Mouse (Mus musculus) lung, postnatal 4 days (tissue): Measurements from ENCODE around the gene Ube2v1.
"Not testable (repeated sequence)": the region's sequence is repeated elsewhere in the genome, so short reads cannot be mapped to it uniquely, and the experiment has no call there.

Experiments
- DNase-seq, 2 experiments: peaks; one replicate each; pipeline ENCODE4 v3.0.0; 2021

Ube2v1 gene

DNA sequence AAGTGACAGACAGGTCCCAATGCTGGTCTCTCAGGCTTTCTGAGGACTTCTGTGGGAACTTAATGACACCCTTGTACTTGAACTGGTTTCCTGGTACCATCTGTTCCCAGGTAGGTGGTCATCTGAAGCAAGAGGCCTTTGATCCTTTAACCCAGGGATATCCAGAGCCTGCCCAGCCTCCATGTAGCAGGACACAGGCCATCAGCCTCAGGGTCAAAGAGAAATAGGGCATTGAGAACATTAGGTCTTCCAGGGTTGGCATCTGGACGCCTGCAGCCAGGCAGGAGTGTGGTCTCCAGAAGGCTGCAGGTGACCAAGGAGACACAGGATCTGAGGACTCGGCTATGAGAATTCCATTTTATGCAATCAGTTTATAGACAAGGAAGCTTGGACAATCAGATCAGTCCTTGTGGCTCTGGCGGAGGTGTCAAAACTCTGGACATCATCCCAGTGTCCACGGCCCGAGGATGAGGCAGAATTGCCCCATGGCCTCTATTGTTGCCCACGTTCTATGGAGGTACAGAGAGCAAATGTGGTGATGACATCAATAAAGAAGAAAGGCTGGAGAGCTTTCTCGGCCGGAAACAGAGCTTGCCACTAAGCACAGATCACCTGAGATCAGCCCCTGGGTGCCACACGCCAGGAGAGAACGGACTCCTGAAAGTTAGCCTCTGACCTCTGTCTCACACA, 23.2 kb upstream of the Ube2v1 start:
- no peak for DNase-seq

DNA sequence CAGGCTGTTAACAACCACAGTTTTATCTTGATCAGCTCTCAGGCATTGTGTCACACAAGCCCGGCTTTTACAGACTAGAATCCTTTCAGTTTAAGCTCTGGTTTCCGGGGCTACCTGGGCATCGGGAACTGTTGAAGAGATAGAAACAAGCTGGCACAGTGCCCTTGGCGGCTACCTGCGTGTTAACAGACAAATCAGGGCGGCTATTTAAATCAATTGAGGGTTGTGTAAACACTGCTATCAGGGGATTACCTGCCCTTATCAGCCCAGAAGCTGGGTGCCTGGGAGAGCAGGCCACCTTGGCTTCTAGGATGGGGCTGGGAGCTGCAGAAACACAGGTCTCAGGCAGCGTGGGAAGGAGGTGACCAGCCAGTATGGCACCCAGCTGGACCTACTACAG, 20.8 kb upstream of the Ube2v1 start:
- no peak for DNase-seq

DNA sequence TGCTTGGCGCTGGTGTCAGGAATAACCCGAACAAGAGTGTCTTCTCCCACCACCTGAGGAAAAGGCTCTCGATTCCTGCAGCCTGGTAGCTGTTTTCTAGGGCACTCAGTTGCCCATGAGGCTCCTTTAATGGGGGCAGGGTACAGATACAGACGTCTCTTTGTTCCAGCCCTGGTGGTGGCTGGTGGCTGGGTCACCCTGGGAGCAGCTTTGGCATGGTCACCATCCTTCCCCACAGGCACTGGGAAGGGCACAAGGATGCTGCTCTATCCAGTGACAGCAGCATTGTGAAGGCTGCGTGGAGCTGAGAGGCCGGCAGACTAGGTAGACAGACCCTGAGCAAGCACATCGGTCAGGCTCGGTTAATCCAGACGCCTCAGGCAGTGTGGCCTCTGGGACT, 19.7 kb upstream of the Ube2v1 start:
- no peak for DNase-seq

DNA sequence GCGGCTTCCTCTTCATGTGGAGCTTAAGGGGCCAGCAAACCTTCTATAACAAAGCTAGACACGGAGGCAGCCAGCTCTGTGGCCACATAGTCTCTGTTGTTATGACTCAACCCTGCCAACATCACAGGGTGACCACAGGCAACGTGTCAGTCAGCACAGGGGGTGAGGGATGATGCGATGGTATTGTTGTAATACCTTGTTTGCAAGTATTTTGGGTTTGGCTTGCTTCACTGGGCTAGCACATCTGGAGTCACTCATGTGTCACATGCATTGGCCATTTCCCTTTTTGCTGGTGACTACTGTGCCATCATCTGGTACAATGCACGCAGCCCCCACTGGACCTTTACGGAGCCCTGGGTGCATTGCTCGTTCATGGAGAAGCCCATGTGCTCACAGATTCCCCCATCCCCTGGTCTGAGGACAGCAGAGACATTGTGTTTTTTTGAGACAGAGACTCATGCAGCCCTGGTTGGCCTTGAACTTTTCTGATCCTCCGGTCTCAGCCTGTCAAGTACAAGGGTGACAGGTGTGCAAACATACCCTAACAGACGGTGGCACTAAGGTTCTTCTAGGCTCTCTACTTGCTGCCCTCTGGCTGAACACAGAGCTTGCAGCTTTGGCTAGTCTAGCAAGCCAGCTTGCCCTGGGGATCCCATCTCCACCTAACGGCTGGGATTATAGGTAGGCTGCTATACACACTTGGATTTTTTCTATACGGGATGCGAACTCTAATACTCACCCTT, 17.6 kb upstream of the Ube2v1 start:
- peak in 1 of 2 experiments; percentile 49 for DNase-seq

DNA sequence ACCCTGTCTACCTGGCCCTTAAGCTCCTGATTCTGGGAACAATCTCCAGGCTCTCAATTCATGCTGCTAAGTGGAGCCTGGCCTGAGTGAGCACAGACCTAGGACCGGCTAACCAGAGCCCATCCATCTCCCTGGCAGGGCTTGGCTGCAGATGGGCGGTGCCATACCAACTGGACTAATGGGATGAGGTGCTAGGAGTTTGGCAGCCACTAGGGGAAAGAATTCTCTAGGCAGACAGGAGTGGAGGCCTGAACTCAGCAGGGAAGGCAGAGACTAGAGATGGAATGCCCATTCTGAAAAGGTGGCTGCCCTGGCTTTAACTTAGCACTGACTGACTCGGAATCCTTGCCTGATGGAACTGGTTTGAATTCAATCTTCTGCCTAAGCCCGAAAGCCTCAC, 14.5 kb upstream of the Ube2v1 start:
- DNase-seq = no peak

DNA sequence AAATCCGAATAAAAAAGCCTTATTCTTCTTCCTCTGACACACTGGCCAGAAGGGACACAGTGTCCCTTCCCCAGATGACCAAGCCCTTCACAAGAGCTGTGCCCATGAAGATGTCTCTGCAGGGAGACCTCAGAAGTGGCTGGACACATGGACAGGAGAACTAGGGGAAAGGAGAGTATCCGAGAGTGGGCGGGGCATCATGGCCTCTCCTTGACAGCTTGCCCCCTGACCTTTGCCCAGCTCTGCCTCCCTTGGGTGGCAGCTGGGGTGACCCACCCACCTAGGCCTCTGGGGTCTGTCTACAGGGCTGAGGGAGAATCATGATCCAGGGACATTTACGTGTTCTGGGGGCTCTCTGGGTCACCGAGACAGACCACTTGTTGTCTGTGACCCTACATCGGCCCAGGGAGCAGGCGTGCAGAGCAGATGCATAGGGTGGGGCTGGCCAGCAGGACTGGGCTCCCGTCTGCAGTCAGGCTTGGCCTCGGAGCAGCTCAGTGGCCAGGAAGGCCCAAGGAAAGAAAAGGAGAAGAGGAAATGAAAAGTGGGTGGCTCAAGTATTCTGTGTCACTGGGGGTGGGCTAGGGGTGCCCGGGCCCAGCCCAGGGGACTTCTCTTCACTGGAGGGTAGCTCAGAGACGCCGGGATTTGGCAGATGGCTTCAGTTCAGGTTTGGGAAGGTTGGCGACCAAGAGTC, 11.6 kb upstream of the Ube2v1 start:
- not testable (repeated sequence) for DNase-seq

DNA sequence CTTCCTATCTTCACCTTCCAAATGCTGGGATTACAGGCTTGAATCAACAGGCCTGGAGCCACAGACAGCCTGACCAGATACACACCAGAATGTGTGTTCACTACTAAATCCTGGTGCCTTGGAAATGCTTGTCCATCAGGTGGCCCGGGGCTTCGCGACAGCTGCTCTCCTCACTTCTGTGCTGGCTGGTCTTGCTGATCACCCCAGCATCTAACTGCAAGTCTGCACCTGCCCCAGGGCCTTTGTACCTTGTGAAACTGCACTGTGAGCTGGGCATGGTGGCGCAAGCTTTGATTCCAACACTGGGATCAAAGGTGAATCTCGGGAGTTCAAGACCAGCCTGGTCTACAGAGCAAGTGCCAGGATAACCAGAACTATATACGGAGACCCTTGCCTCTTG, 10.3 kb upstream of the Ube2v1 start:
- no peak for DNase-seq

DNA sequence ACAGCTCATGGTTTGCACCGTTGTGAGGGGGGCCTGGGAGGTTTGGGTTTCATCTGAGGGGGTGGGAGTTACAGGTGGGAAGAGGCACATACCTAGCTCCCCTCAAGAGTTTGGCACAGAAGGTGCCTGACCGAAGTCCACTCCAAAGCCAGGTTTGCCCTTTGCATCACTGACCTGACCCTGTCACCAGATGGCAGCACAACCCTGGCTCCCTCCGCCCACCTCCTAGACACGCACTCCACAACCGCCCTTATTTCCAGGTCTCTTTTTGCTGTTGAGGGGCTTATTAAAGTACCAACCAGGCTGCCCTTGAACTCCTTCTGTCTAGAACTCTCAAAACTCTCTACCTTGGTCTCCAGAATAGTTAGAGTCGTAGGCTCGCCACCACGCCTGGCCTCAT, 9.4 kb upstream of the Ube2v1 start:
- DNase-seq = peak; percentile 55 to 78

DNA sequence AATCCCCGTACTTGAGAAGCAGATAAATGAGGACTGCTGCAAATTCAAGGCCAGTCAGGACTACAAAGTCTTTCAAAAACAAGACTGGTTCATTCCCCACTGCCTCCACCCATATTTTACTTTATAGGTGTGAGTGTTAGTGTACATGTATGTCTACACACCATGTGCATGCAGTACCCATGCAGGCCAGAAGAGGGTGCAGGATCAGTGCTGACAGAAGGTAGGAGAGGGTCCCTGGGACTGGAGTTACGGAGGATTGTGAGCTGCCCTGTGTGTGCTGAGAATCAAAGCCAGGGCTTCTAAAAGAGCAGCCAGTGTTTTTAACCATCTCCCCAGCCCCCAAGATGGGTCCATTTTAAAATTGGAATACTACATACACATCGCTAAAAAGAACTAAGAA, 8.4 kb upstream of the Ube2v1 start:
- DNase-seq = peak in 1 of 2 experiments; percentile 62

DNA sequence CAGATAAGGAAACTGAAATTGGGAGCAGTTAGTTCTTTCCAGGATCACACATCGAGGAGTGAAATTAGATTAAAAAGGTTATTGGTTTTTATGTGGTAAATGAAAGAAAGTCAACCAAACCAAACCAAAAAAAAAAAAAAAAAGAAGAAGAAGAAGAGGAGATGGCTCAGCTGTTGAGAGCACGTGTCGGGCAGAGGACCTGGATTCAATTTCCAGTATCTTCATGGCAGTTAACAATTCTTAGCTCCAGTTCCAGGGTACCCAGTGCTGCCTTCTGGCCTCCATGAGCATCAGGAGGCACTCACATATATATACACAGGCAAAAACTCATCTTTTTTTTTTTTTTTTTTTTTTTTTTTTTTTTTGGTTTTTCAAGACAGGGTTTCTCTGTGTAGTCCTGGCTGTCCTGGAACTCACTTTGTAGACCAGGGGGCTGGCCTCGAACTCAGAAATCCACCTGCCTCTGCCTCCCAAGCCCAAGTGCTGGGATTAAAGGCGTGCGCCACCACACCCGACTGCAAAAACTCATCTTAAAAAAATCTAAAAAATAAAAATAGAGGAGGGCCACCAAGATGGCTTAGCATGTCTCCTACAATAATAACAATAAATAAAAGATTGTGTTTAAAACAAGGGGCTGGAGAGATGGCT, 3.1 kb upstream of the Ube2v1 start:
- DNase-seq = no peak

DNA sequence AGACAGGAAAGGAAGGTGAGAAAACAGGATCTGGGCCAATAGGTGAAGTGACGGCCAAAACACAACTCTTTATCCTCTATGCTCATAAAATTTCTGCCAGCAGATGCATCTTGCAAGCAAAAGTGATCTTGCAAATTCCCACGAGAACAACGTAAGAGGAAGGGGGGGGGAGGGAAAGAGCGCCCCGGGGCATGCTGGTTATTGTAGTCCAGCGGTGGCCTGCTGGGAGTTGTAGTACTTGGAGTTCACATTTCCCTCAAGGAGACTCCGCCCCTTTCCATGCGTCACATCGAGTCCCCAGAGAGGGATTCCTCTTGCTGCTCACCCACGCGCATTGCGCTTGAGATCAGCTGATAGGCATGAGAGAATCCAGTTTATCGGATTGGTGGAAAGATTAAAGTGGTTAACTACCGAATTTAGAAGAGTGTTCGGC, 2.5 kb upstream of the Ube2v1 start:
- peak; percentile 95 for DNase-seq

DNA sequence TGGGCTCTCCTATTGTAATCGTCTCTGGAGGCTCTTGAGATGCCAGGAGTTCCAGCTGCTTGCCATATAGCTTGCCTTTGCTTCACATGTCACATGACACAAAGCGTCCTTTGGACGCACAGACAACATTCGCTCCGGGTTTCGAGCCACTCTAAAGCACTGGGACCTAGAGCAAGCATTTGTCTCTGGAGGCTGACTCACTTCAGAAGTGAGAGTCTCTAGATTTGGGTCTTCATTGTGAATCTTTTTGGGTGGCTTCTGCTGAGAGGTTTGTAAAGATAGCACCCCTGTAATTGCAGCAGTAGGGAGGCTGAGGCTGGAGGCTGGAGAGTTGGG, 1.6 kb upstream of the Ube2v1 start:
- DNase-seq = no peak

DNA sequence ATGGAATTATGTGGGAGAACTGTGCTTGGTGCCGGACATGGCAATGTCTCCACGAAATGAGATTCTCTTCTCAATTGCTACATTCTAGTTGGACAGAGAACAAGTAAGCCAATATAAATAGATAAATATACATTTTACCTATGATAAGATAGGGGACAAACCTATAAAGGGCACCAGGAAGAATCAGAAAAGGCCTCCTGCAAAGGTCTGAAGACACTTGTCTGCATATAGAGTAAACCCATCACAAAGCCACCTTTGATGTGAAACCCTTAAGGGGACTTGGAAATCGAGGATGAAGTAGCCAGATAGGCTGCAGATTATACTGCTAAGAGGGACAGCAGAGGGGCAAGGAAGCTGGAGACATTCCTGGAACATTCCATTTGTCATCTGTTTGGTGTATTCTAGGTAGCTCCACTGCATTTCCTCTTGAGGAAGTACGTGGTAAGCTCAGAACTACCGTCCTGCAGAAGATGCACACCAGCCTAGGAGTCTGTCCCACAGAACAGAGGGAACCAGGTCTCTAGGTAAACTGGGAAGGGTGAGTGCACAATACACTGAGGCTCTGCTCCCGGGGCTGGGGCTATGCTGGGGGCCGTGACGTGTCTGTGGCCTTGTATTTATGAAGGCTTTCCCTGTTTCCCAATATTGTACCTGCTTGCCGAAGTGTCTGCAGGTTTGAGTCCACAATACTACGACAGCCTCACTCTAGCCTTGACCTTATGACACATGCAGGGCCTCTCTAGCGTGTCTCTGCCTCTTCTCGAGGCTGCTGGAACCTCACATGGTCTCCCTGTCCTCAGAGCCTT, 1.0 kb upstream of the Ube2v1 start:
- DNase-seq = no peak

DNA sequence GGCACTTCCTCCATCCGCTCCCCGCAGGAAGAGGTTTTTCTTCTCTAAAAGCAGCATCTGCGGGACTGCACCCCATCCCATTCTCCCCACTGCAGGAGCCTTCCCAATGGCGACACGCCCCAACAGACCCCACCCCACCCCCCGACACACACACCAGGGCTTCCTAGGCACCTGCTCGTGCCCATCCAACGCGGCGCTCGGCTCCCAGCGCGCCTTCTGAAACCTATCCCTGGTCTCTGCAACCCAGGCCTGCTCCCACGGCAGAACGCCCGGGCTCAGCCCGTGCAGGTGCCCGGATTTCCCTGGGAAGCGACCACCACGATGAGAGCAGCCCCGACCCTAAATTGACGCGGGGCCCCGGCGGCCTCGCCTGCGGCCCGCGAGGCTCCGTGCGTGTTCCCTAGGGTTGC, 709 bp downstream of the Ube2v1 start:
- peak in 1 of 2 experiments; percentile 33 for DNase-seq

DNA sequence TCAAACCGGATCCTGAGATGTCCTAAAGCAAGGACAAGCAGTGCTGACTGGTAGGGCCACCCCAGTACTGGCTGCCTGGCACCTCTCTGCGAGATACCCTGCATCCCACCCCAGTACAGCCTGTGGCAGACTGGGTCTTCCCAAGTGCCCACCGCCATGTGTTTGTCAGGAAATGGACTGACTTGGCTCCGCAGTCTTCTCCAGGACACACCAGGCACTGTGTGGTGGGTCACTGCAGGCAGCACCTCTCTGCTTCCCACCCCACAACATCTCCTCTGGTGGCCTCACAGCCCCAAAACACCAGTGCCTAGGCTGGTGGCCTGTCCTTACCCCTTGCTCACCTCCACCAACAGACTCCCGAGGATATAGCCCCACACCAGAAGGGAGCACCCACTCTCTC, 1.5 kb downstream of the Ube2v1 start:
- DNase-seq = no peak

DNA sequence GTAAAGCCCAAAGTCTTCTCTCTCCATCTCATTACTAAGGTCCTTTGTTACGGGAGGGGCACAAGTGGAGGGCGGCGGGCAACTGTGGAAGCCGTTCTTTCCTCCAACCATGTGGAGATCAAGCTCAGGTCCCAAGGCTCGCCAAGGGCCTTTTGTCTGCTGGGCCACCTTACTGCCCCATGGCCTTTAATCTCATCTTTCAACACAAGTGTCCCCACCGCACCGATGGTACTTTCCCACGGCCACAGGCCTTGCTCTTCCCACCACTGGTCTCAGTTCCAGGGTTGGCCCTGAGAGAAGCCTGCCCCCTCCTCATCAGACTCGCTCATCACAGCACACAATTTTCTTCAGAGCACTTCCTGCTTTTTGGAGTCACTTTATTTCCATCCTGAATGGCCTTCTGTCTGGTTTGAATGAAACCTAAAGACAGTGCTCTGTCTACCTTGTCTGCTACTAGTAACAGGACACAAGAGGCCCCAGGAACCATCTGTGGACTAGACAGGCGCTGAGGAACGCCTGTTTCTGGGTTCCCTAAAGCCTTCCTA, 2.2 kb downstream of the Ube2v1 start:
- no peak for DNase-seq

DNA sequence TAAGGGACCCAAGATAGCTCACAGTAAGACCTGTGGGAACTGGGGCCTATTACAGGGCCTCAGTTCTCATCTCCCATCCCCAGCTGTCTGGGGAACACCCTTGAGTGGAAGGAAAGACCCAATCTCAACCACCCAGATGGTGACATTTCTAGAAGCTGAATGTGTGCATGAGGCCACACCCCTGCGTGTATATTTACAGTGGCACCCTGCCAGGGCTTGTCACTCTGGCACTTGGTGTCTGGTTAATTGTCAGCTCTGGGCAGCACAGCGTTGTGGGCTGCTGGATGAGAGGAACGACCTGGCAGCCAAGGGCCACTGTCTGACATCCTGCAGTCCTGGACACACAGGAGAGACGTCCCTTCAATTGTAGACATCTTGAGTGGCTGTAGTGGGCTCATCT, 3.0 kb downstream of the Ube2v1 start:
- DNase-seq = peak; percentile 72 to 77

DNA sequence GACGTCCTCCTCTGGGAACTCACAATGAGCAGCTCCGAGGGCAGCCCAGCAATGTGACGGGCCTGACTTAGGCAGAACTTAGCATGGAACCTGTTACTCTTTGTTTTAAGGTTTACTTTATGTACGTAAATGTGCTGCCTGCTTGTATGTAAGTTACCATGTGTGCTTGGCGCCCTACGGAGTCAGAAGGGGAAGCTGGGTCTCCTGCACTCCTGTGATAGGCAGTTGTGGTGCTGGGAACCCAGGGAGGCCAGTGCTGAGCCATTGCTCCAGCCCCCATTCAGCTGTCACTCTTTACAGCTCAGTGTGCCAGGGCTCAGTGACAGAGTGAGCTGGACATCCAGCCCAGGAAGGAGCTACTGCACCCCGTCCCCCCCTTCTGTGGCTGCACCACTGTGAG, 4.9 kb downstream of the Ube2v1 start:
- DNase-seq = no peak

DNA sequence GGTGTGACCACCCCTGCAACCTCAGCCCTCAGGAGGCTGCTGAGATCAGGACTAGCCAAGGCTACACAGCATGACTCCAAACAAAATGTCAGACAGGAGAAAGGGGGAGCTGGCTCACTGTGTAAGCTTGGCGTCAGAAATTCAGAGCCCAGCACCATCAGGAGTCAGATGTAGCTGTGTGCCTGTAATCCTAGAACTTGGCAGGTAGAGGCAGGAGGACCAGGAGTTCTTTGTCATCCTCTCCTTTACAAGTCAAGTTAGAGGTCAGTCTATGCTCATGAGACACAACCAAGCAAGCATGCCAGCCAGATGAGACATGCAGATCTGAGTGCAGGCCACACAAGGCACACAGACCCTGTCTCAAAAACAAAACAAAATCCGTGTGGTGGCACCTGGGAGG, 6.2 kb downstream of the Ube2v1 start:
- DNase-seq = no peak

DNA sequence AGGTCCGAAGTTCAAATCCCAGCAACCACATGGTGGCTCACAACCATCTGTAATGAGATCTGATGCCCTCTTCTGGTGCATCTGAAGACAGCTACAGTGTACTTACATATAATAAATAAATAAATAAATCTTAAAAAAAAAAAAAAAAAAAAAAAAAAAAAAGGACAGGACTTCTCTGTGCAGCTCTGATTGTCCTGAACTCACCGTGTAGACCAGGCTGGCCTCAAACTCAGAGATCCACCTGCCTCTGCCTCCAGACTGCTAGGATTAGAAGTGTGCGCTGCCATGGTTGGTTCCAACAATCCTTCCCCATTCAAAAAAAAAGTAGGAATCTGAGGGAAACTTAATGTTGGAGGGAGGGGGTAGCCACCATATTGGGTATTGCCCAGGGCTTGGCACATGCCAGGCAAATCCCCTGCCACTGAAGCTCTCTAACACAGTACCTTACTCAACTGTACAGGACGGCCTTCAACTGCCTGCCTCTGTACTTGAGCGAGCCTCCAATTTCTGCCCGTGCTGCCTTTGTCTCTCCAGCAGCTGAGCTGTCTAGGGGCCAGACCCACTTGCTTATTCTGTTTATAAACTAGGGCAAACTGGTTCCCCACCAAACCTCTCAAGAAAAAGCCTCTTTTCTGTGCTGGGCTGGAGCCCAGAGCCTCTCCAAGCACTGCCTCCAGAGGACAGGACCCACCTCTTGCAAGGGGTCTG, 7.4 kb downstream of the Ube2v1 start:
- DNase-seq = peak in 1 of 2 experiments; percentile 22

DNA sequence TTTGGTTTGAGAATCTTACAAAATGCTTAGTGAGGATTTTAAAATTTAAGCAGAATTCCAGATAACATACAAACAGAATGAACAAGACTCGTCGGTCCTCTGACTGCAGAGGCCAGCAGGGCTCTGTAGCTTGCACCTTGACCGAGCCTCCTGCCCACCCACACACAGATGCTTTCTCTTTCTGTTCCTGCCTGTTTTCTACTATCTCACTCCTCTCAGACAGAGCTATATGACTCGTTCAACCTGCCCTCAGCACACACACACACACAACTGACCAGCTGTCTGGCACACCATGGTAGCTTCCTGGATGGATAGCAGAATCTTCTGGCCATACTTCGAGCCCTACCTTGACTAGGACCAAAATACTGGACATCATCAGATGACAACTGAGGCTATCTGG, 8.9 kb downstream of the Ube2v1 start:
- no peak for DNase-seq

DNA sequence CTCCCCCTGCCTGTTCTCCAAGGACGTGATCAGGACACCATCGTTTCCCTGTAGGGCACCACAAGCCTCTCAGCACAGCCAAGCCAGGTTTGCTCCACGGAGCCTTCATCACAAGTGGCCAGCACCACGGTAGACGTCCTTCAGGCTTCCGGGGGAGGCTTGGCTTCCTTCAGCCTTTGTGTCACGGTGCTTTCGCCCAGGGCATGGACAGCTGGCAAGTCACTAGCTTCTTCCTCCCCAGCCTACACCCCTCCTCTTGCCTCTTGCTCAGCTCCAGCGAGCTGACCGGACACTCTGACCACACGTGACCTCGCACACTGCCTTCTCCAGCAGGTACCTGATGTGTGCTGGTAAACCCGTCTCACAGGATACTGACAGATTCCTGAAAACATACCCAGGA, 9.5 kb downstream of the Ube2v1 start:
- no peak for DNase-seq
